Mouse (Mus musculus) frontal cortex, postnatal 10 days (tissue): ENCODE measurements around the gene Klk5.

ENCODE experiments used
- DNase-seq, 2 experiments: peaks; one replicate each; pipeline ENCODE4 v3.0.0; 2022; ENCODE audit warnings: low spot score in 2 of 2, mixed read lengths in 1 of 2

Gene Klk5

GRCm38 (mm10) chr7:43876444-43876843 is 34.7 kb downstream of the Klk5 start:
- no peak for DNase-seq

- DNase-seq = no peak
These were observed 36.5 kb downstream of the Klk5 start for GRCm38 (mm10) chr7:43878281-43878680.

- DNase-seq = no peak
These were observed 39.1 kb downstream of the Klk5 start, which contains the start of gene Klk4 for GRCm38 (mm10) chr7:43880912-43881311. TSS of gene Klk4 (plus strand) at chr7:43881160.

- DNase-seq = no peak
These were observed 40.6 kb downstream of the Klk5 start for GRCm38 (mm10) chr7:43882346-43882745.

- DNase-seq = no peak
These were observed 41.0 kb downstream of the Klk5 start for GRCm38 (mm10) chr7:43882811-43883210.

GRCm38 (mm10) chr7:43883547-43883946 is 41.8 kb downstream of the Klk5 start:
- peak in 1 of 2 experiments; percentile 32 for DNase-seq

- no peak for DNase-seq
These were observed 49.6 kb downstream of the Klk5 start for GRCm38 (mm10) chr7:43891365-43891764.

GRCm38 (mm10) chr7:43891788-43892187 is 50.0 kb downstream of the Klk5 start:
- DNase-seq = no peak

- DNase-seq = peak; percentile 55 to 85
These were observed 53.1 kb downstream of the Klk5 start for GRCm38 (mm10) chr7:43894836-43895235.
